Mouse (Mus musculus): ENCODE measurements around the gene Xlr5c.

GRCm38 (mm10) chrX:73333548-73333947, 40.8 kb upstream of the Xlr5c start:
- no peak for TF ChIP-seq CTCF (conservative IDR thresholded peaks at IDR 0.05; ENCODE audit: low read length)
- no peak for TF ChIP-seq POU5F1 (IDR thresholded peaks at IDR 0.05; ENCODE audit: borderline replicate concordance, low read length)
- TF ChIP-seq NANOG (IDR thresholded peaks at IDR 0.05; ENCODE audit: borderline replicate concordance, low read length) = no peak
